Mouse (Mus musculus) yolk sac, embryonic 10.5 days (tissue): Measurements from ENCODE around the gene Ppp1cc.
"Not testable (repeated sequence)": the region's sequence is repeated elsewhere in the genome, so short reads cannot be mapped to it uniquely, and the experiment has no call there.

Source experiments
- DNase-seq: peaks from one replicate; pipeline ENCODE4 v3.0.0-alpha.2; 2017; ENCODE audit warnings: low spot score

Gene Ppp1cc

GRCm38 (mm10) chr5:122166636-122167161 lies 8.6 kb downstream of the Ppp1cc start:
- no peak for DNase-seq

GRCm38 (mm10) chr5:122168344-122169069 lies 10.4 kb downstream of the Ppp1cc start:
- no peak for DNase-seq

- DNase-seq, result no peak
Observed at GRCm38 (mm10) chr5:122171058-122171457, 13.0 kb downstream of the Ppp1cc start.

- no peak for DNase-seq
Observed at GRCm38 (mm10) chr5:122175402-122175801, 17.3 kb downstream of the Ppp1cc start.

- DNase-seq, result no peak
Observed at GRCm38 (mm10) chr5:122175961-122176360, 17.9 kb downstream of the Ppp1cc start.

GRCm38 (mm10) chr5:122176398-122176797 lies 18.3 kb downstream of the Ppp1cc start:
- peak; percentile 25 for DNase-seq

GRCm38 (mm10) chr5:122179665-122180064 lies 21.6 kb downstream of the Ppp1cc start:
- no peak for DNase-seq

- DNase-seq, result no peak
Observed at GRCm38 (mm10) chr5:122184283-122184806, 26.3 kb downstream of the Ppp1cc start.

- not testable (repeated sequence) for DNase-seq
Observed at GRCm38 (mm10) chr5:122184858-122185257, 26.8 kb downstream of the Ppp1cc start.

GRCm38 (mm10) chr5:122189115-122189514 lies 31.0 kb downstream of the Ppp1cc start:
- DNase-seq, result no peak

- peak; percentile 24 for DNase-seq
Observed at GRCm38 (mm10) chr5:122190465-122190864, 32.4 kb downstream of the Ppp1cc start.

- DNase-seq, result peak; percentile 79
Observed at GRCm38 (mm10) chr5:122191269-122192063, 33.4 kb downstream of the Ppp1cc start.

GRCm38 (mm10) chr5:122192347-122192746 lies 34.3 kb downstream of the Ppp1cc start:
- DNase-seq, result peak; percentile 36

- no peak for DNase-seq
Observed at GRCm38 (mm10) chr5:122200872-122201271, 42.8 kb downstream of the Ppp1cc start.

- DNase-seq, result no peak
Observed at GRCm38 (mm10) chr5:122201904-122202303, 43.8 kb downstream of the Ppp1cc start.

- DNase-seq, result no peak
Observed at GRCm38 (mm10) chr5:122204180-122204579, 46.1 kb downstream of the Ppp1cc start.

GRCm38 (mm10) chr5:122206475-122206874 lies 48.4 kb downstream of the Ppp1cc start, which contains the start of gene Hvcn1:
Gene Hvcn1 (plus strand): TSS chr5:122206804.
- DNase-seq, result no peak

GRCm38 (mm10) chr5:122208909-122209308 lies 50.8 kb downstream of the Ppp1cc start:
- DNase-seq, result no peak

- peak; percentile 65 for DNase-seq
Observed at GRCm38 (mm10) chr5:122209591-122210368, 51.7 kb downstream of the Ppp1cc start.

GRCm38 (mm10) chr5:122210890-122211289 lies 52.8 kb downstream of the Ppp1cc start:
- no peak for DNase-seq

GRCm38 (mm10) chr5:122212125-122212524 lies 54.0 kb downstream of the Ppp1cc start:
- no peak for DNase-seq

- DNase-seq, result not testable (repeated sequence)
Observed at GRCm38 (mm10) chr5:122212820-122213219, 54.7 kb downstream of the Ppp1cc start.
